Mouse (Mus musculus) heart, adult 2 months (tissue): ENCODE measurements around the gene Stxbp6.

Experiments
- CTCF ChIP-seq: fragments of 200-600 bp; IDR thresholded peaks from 2 replicates; pipeline ENCODE4 v1.8.1; 2022; ENCODE audit warnings: antibody characterized with exemption, mild to moderate bottlenecking, moderate library complexity
- POLR2A ChIP-seq: fragments of 200-500 bp; IDR thresholded peaks from 2 replicates; pipeline ENCODE4 v1.6.1; 2011; ENCODE audit warnings: mild to moderate bottlenecking, low read depth, low read length, control low read depth; ENCODE audit not compliant: insufficient read depth

- peak; percentile 37 for TF ChIP-seq CTCF
- TF ChIP-seq POLR2A, result no peak
Measured at GRCm38 (mm10) chr12:44908028-44908702, 166.3 kb downstream of the Stxbp6 start.
